In genomic region chr5:118171665-118172064, GRCm38 (mm10) we compare ENCODE assay signal across 7 mouse cellular contexts. TPM values are rescaled to one million over a fixed set of nuclear protein-coding genes. Genes with fewer than 3 reads are reported as not detected.
A peak's percentile ranks its signal among the peaks of the same experiment; 100 is the strongest.
DNase-seq lines count a peak whose midpoint lies in the region; ATAC-seq and TF ChIP-seq lines count a peak whose summit lies in the region.

No protein-coding gene starts in this region.

- no peak for ATAC-seq in liver, embryonic 11.5 days (replicated peaks; ENCODE audit: low FRiP score)
- ATAC-seq in midbrain, postnatal 0 days (ENCODE audit: low FRiP score), result no peak

- peaks cover 83% of the 10 kb centered on the region for H3K27me3 ChIP-seq in liver, embryonic 11.5 days (replicated peaks; ENCODE audit: control insufficient read depth, insufficient read depth, low read length)
- peaks cover 92% of the 10 kb centered on the region for H3K27me3 ChIP-seq in forebrain, embryonic 10.5 days (ENCODE audit: poor library complexity, severe bottlenecking)
- peaks cover 32% of the 10 kb centered on the region for H3K27me3 ChIP-seq in midbrain, postnatal 0 days (ENCODE audit: insufficient read depth, low read length)

- peak overlapping the region; percentile 35 for H3K4me3 ChIP-seq in liver, embryonic 11.5 days (ENCODE audit: low read depth, low read length)
- peak overlapping the region; percentile 40 for H3K4me3 ChIP-seq in forebrain, embryonic 10.5 days
- H3K4me3 ChIP-seq in layer of hippocampus, adult 2 months, result peak overlapping the region; percentile 58
- peak overlapping the region; percentile 59 for H3K4me3 ChIP-seq in midbrain, postnatal 0 days (ENCODE audit: low read depth, low read length)

- no peak for DNase-seq in liver, embryonic 11.5 days (ENCODE audit: low spot score)
- DNase-seq in liver, result no peak
- DNase-seq in forebrain, embryonic 10.5 days (ENCODE audit: extremely low spot score, low spot score), result no peak
- DNase-seq in layer of hippocampus, adult 2 months (ENCODE audit: low spot score in 2 of 2), result peak; percentile 29 to 54
- no peak for DNase-seq in midbrain, postnatal 0 days (ENCODE audit: low spot score)
- DNase-seq in adrenal gland, adult 18-20 months (ENCODE audit: low spot score in 2 of 2), result no peak
- no peak for DNase-seq in ovary, postnatal 36 days (ENCODE audit: low spot score)

- H3K4me1 ChIP-seq in liver, embryonic 11.5 days (replicated peaks; ENCODE audit: control insufficient read depth, insufficient read depth, low read length), result peaks cover 3% of the 10 kb centered on the region
- H3K4me1 ChIP-seq in forebrain, embryonic 10.5 days, result peaks cover 57% of the 10 kb centered on the region
- H3K4me1 ChIP-seq in midbrain, postnatal 0 days (ENCODE audit: insufficient read depth, low read length), result peaks cover 4% of the 10 kb centered on the region; the same call in 1 of the 2 replicates

- 0 out of 2 replicates have a peak, but pooled peaks cover 4% of the 10 kb centered on the region for H3K9me3 ChIP-seq in liver, embryonic 11.5 days (ENCODE audit: control insufficient read depth, low read length)
- peaks cover 7% of the 10 kb centered on the region for H3K9me3 ChIP-seq in forebrain, embryonic 10.5 days
- peaks cover 3% of the 10 kb centered on the region; the same call in 1 of the 2 replicates for H3K9me3 ChIP-seq in midbrain, postnatal 0 days (ENCODE audit: low read length)

- H3K4me2 ChIP-seq in liver, embryonic 11.5 days, result peak overlapping the region; percentile 50
- H3K4me2 ChIP-seq in midbrain, postnatal 0 days (ENCODE audit: low read depth, low read length, poor library complexity, severe bottlenecking), result peak overlapping the region; percentile 95

- TF ChIP-seq CTCF in layer of hippocampus, adult 2 months (conservative IDR thresholded peaks at IDR 0.05), result no peak
- TF ChIP-seq CTCF in midbrain, postnatal 0 days (IDR thresholded peaks at IDR 0.05), result no peak

- 1% methylated on average over 35 of the region's 36 CpGs for WGBS in liver, embryonic 11.5 days
- WGBS in forebrain, embryonic 10.5 days, result 1% methylated on average over 36 of the region's 36 CpGs
- under 1% methylated on average over 36 of the region's 36 CpGs for WGBS in midbrain, postnatal 0 days

- no peak overlapping the region for H3K27ac ChIP-seq in liver, embryonic 11.5 days (ENCODE audit: low read depth, low read length)
- H3K27ac ChIP-seq in forebrain, embryonic 10.5 days, result no peak overlapping the region
- H3K27ac ChIP-seq in layer of hippocampus, adult 2 months, result peak overlapping the region; percentile 78
- no peak overlapping the region for H3K27ac ChIP-seq in midbrain, postnatal 0 days (ENCODE audit: low read depth, low read length)

- no peak overlapping the region for H3K9ac ChIP-seq in liver, embryonic 11.5 days (ENCODE audit: low read depth, low read length)
- H3K9ac ChIP-seq in midbrain, postnatal 0 days (replicated peaks; ENCODE audit: low read length, poor library complexity, severe bottlenecking), result no peak overlapping the region

- no peaks in the 10 kb centered on the region for H3K36me3 ChIP-seq in liver, embryonic 11.5 days (ENCODE audit: control insufficient read depth, insufficient read depth, low read length)
- H3K36me3 ChIP-seq in forebrain, embryonic 10.5 days (replicated peaks), result no peaks in the 10 kb centered on the region
- no peaks in the 10 kb centered on the region for H3K36me3 ChIP-seq in midbrain, postnatal 0 days (ENCODE audit: insufficient read depth, low read length)

RNA-seq across cellular contexts. Expression of gene Hrk, which starts 7.2 kb away (rescaled TPM):
- 0.05 TPM in 1 of 2 replicates, not detected in the other for polyA plus RNA-seq in liver, embryonic 11.5 days (2014; fragmentation: Nextera tagmentation; extraction: Ambion mirVana)
- 0.04 and 0.09 TPM in 2 replicates for polyA plus RNA-seq in forebrain, embryonic 10.5 days (2016; fragmentation: Nextera tagmentation; extraction: Ambion mirVana)
- total RNA-seq in layer of hippocampus, adult 2 months (2021), result 10 to 100 TPM; 35.1 to 38.4 TPM
- total RNA-seq in midbrain, postnatal 0 days (2014; rRNA removed), result 18.2 and 20.0 TPM in 2 replicates
- 5.7 and 6.6 TPM in 2 replicates for polyA plus RNA-seq in midbrain, postnatal 0 days (2015; fragmentation: Nextera tagmentation; extraction: Ambion mirVana)
- total RNA-seq in adrenal gland, adult 18-20 months (2021), result under 1 TPM in 1 of 2 experiments, not detected in 1; 0.06 TPM

RNA-seq across cellular contexts. Expression of gene Fbxw8, which starts 16.4 kb away (rescaled TPM):
- polyA plus RNA-seq in liver, embryonic 11.5 days (2014; fragmentation: Nextera tagmentation; extraction: Ambion mirVana), result 17.0 and 18.4 TPM in 2 replicates
- 32.7 and 33.8 TPM in 2 replicates for polyA plus RNA-seq in forebrain, embryonic 10.5 days (2016; fragmentation: Nextera tagmentation; extraction: Ambion mirVana)
- 10 to 100 TPM; 33.0 to 36.4 TPM for total RNA-seq in layer of hippocampus, adult 2 months (2021)
- total RNA-seq in midbrain, postnatal 0 days (2014; rRNA removed), result 43.0 and 48.4 TPM in 2 replicates
- polyA plus RNA-seq in midbrain, postnatal 0 days (2015; fragmentation: Nextera tagmentation; extraction: Ambion mirVana), result 13.6 and 14.4 TPM in 2 replicates
- 10 to 100 TPM; 47.3 to 51.4 TPM for total RNA-seq in adrenal gland, adult 18-20 months (2021)

Comparison
In these comparisons a context has a peak if more than half of its experiments do, and no peak if none do; other contexts are left out.
1. DNase-seq: peak in layer of hippocampus, adult 2 months (2 of 2); none in liver, embryonic 11.5 days (single experiment), liver (single experiment), forebrain, embryonic 10.5 days (single experiment), midbrain, postnatal 0 days (single experiment), adrenal gland, adult 18-20 months (0 of 2) and ovary, postnatal 36 days (single experiment).
2. RNA of gene Hrk, which starts 7.2 kb away (total RNA-seq): 35.1 to 38.4 TPM in layer of hippocampus, adult 2 months and 18.2 to 20.0 TPM in midbrain, postnatal 0 days; 0.06 TPM in adrenal gland, adult 18-20 months; every median in the first group is over 10 times any median in the second.
3. Peak in every context shown above with its lines, with median percentiles within 50 percentile points of each other: H3K4me3 ChIP-seq.